Mouse (Mus musculus) frontal cortex, postnatal 10 days (tissue): Measurements from ENCODE around the gene Il1rl2.

Source experiments
- DNase-seq, 2 experiments: peaks; one replicate each; pipeline ENCODE4 v3.0.0; 2022; ENCODE audit warnings: low spot score in 2 of 2, mixed read lengths in 1 of 2

Il1rl2 gene

GRCm38 (mm10) chr1:40324955-40325702, 719 bp downstream of the Il1rl2 start:
- DNase-seq, result no peak

GRCm38 (mm10) chr1:40325711-40326327, 1.4 kb downstream of the Il1rl2 start:
- no peak for DNase-seq

GRCm38 (mm10) chr1:40327604-40328003, 3.2 kb downstream of the Il1rl2 start:
- no peak for DNase-seq

GRCm38 (mm10) chr1:40329526-40329925, 5.1 kb downstream of the Il1rl2 start:
- DNase-seq, result no peak

- no peak for DNase-seq
Measured at GRCm38 (mm10) chr1:40330181-40330580, 5.8 kb downstream of the Il1rl2 start.

- DNase-seq, result no peak
Measured at GRCm38 (mm10) chr1:40339346-40339745, 14.9 kb downstream of the Il1rl2 start.

- no peak for DNase-seq
Measured at GRCm38 (mm10) chr1:40340102-40340501, 15.7 kb downstream of the Il1rl2 start.

GRCm38 (mm10) chr1:40352158-40352903, 27.9 kb downstream of the Il1rl2 start:
- no peak for DNase-seq

GRCm38 (mm10) chr1:40352904-40353286, 28.5 kb downstream of the Il1rl2 start:
- no peak for DNase-seq

- DNase-seq, result no peak
Measured at GRCm38 (mm10) chr1:40354665-40355064, 30.3 kb downstream of the Il1rl2 start.

- no peak for DNase-seq
Measured at GRCm38 (mm10) chr1:40355431-40355843, 31.0 kb downstream of the Il1rl2 start.

- DNase-seq, result no peak
Measured at GRCm38 (mm10) chr1:40355904-40356521, 31.6 kb downstream of the Il1rl2 start.

- DNase-seq, result no peak
Measured at GRCm38 (mm10) chr1:40357921-40358320, 33.5 kb downstream of the Il1rl2 start.

GRCm38 (mm10) chr1:40358351-40358750, 33.9 kb downstream of the Il1rl2 start:
- no peak for DNase-seq

- DNase-seq, result no peak
Measured at GRCm38 (mm10) chr1:40358771-40359181, 34.4 kb downstream of the Il1rl2 start.

- DNase-seq, result no peak
Measured at GRCm38 (mm10) chr1:40359731-40360130, 35.3 kb downstream of the Il1rl2 start.

- no peak for DNase-seq
Measured at GRCm38 (mm10) chr1:40360969-40361368, 36.6 kb downstream of the Il1rl2 start.

- DNase-seq, result no peak
Measured at GRCm38 (mm10) chr1:40361596-40361995, 37.2 kb downstream of the Il1rl2 start.

GRCm38 (mm10) chr1:40362784-40363183, 38.4 kb downstream of the Il1rl2 start:
- no peak for DNase-seq

GRCm38 (mm10) chr1:40372951-40373350, 48.5 kb downstream of the Il1rl2 start:
- DNase-seq, result no peak

- DNase-seq, result no peak
Measured at GRCm38 (mm10) chr1:40375148-40375547, 50.7 kb downstream of the Il1rl2 start.

- no peak for DNase-seq
Measured at GRCm38 (mm10) chr1:40376745-40377144, 52.3 kb downstream of the Il1rl2 start.
